In the genomic region with DNA sequence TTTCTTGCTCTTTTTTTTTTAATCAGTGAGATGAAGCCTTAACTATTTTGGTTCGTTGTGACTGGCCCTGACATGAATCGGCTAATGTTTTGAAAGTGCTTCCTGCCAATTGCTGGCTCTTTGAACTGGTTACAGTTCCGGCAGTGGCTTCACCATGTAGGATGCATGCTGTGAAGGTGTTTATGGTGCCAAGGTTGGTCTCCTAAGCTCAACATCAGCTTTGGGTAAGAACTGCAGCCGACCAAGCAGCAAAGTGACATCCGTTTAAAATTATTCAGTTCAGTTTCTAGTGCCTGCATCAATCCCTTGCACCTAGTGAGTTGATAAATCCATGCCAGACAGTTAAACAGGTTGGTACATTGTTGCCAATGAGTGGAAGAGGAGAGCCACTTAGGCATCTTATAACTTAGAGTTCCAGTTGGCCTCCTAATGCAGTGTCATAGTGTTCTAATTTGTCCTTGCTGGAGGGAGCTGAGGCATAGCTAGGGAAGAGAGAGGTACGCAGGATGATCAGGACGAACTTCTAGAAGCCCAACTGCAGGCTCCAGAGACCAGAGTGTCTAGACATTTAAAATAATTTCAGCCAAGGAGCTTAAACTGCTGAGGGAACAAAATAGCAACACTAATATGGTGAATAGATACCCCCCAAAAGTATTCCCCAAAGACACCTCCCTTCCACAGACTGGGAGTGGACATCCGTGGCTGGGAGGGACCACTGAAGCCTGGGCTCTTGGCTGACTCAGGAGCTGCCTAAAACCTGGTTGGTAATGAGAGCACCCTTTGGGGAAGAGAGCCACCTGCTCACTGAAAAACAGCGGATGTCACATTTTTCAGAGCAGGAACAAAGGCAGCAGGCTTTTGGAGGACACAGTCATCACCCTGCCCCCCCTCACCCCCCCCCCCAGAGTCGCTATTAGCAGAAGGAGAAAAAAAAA, we compare ENCODE assay signal across 19 mouse cellular contexts.
DNase-seq lines count a peak whose midpoint lies in the region; ATAC-seq lines count a peak whose summit lies in the region.
"Had no signal": no experiment of that assay in that cellular context is flagged by ENCODE, and none has a peak within 500 bp of the region (broad histone marks: within the 10 kb centered on the region; RNA-seq: fewer than 3 reads in every experiment).

No protein-coding gene starts in this region.

- peak; percentile 79 for ATAC-seq in cerebellum, adult (ENCODE audit: insufficient number of reproducible peaks, low FRiP score, low TSS enrichment)
- ATAC-seq: forebrain, embryonic 13.5 days; intestine, postnatal 0 days; Patski had no signal

- no peak for DNase-seq in cerebellum, postnatal 4 days (ENCODE audit: low spot score in 2 of 2)
- peak; percentile 55 for DNase-seq in cerebellum, adult 11 months
- DNase-seq in cerebellum, adult 9-11 months = peak; percentile 85
- DNase-seq in naive thymus-derived CD4-positive, alpha-beta T cell, adult 2 months (ENCODE audit: low read depth) = peak; percentile 52
- no peak for DNase-seq in testis, postnatal 10 days (ENCODE audit: low spot score)
- DNase-seq in ovary, postnatal 36 days (ENCODE audit: low spot score) = no peak
- DNase-seq in right cerebral cortex, adult 18-20 months = no peak
- DNase-seq: adrenal gland, adult 2 months; gastrocnemius, adult 2 months; heart, adult 11 months; kidney, postnatal 4 days; left cerebral cortex, postnatal 4 days; lung, embryonic 14.5 days; midbrain, embryonic 14.5 days; retina, postnatal 1 day had no signal

Comparison
In these comparisons a context has a peak if more than half of its experiments do, and no peak if none do; other contexts are left out.
1. DNase-seq: peak in cerebellum, adult 11 months (single experiment), cerebellum, adult 9-11 months (single experiment) and naive thymus-derived CD4-positive, alpha-beta T cell, adult 2 months (single experiment); none in cerebellum, postnatal 4 days (0 of 2), testis, postnatal 10 days (single experiment), ovary, postnatal 36 days (single experiment) and right cerebral cortex, adult 18-20 months (single experiment).